Mouse (Mus musculus) lung, postnatal 0 days (tissue): ENCODE results near the gene Dctpp1. TPM values are rescaled to one million over a fixed set of nuclear protein-coding genes. Genes with fewer than 3 reads are reported as not detected.
A peak's percentile ranks its signal among the peaks of the same experiment; 100 is the strongest.

Source experiments
- ATAC-seq: fragments of 200-750 bp; cut with Nextera tagmentation; 2 replicates; pipeline ENCODE4 v1.8.0; 2017; ENCODE audit warnings: moderate library complexity
- DNase-seq: peaks from one replicate; pipeline ENCODE4 v3.0.0-alpha.2; 2016; ENCODE audit warnings: low spot score
- H3K27ac ChIP-seq: fragments of 300-500 bp; sonication (generic); 2 replicates; pipeline ENCODE4 v1.5.1; 2014; ENCODE audit warnings: antibody characterized with exemption, mild to moderate bottlenecking, low read length, mixed read lengths
- H3K27me3 ChIP-seq: fragments of 300-500 bp; sonication (generic); replicated peaks from 2 replicates; pipeline ENCODE4 v1.6.1; 2014; ENCODE audit warnings: low read length, mixed read lengths; ENCODE audit not compliant: insufficient read depth
- H3K36me3 ChIP-seq: fragments of 300-500 bp; sonication (generic); 2 replicates; pipeline ENCODE4 v1.6.1; 2014; ENCODE audit warnings: low read length, mixed read lengths; ENCODE audit not compliant: insufficient read depth
- H3K4me1 ChIP-seq: fragments of 300-500 bp; sonication (generic); 2 replicates; pipeline ENCODE4 v1.6.1; 2014; ENCODE audit warnings: antibody characterized with exemption, low read depth, low read length, mixed read lengths; ENCODE audit not compliant: insufficient read depth
- H3K4me2 ChIP-seq: fragments of 300-500 bp; sonication (generic); replicated peaks from 2 replicates; pipeline ENCODE4 v1.6.1; 2014; ENCODE audit warnings: low read depth, mild to moderate bottlenecking, low read length, moderate library complexity, mixed read lengths
- H3K4me3 ChIP-seq: fragments of 300-500 bp; sonication (generic); 2 replicates; pipeline ENCODE4 v1.5.1; 2014; ENCODE audit warnings: low read depth, low read length
- H3K9ac ChIP-seq: fragments of 300-500 bp; sonication (generic); replicated peaks from 2 replicates; pipeline ENCODE4 v1.6.1; 2014; ENCODE audit warnings: low read depth, mild to moderate bottlenecking
- H3K9me3 ChIP-seq: fragments of 300-500 bp; sonication (generic); 2 replicates; pipeline ENCODE4 v1.6.1; 2016; ENCODE audit warnings: low read length, mixed read lengths
- CTCF ChIP-seq: IDR thresholded peaks from 2 replicates; pipeline ENCODE4 v1.5.1; 2016; ENCODE audit warnings: antibody characterized with exemption, mild to moderate bottlenecking
- EP300 ChIP-seq: IDR thresholded peaks from 2 replicates; pipeline ENCODE4 v1.6.1; 2016; ENCODE audit warnings: antibody characterized with exemption, mild to moderate bottlenecking, control low read depth
- WGBS: fragments of 180-500 bp; shearing (Covaris S2); extraction: QIAGEN DNeasy Blood & Tissue Kit; methylation state at CpG from one replicate; pipeline ENCODE4 v1.1.7; 2014; 5-methylcytosine and 5-hydroxymethylcytosine counted together
- polyA plus RNA-seq: library from polyadenylated mRNA; unstranded; fragments of >200 nt; fragmentation: Nextera tagmentation; extraction: Ambion mirVana; gene quantifications from 2 replicates; pipeline ENCODE4 v1.2.1, GENCODE M21; 2015

Gene Dctpp1
- polyA plus RNA-seq, 1 experiment from 2014 or later = 36.4 TPM

DNA sequence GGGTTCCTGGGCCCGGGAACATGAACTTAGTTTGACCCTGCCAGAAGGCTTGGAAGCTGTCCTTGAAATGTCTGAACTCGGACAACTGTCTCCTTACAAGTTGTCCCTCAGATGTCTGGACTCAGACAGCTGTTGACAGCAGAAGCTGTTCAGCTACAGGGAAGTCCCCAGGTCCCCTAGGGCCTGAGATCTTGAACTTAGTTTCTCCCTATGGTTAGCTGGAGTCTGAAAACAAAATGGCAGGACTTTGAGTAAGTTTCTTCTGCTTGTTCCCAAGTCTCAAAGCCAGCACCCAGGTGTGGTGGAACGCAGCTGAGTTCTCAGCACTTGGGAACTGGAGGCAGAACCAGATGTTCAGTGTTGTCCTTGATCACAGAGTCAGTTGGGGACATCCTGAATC is 19.6 kb upstream of the Dctpp1 start:
- Histone ChIP-seq H3K27me3 (no peaks in the 10 kb centered on the region), H3K4me3 (no peak overlapping the region), H3K4me1 (no peaks in the 10 kb centered on the region), H3K4me2 (no peak overlapping the region), H3K36me3 (no peaks in the 10 kb centered on the region), H3K9me3 (no peaks in the 10 kb centered on the region), H3K27ac (no peak overlapping the region), H3K9ac (no peak overlapping the region)
- no peak for TF ChIP-seq CTCF
- TF ChIP-seq EP300 = no peak
- no peak for DNase-seq
- no peak for ATAC-seq
- 47% methylated on average over 3 of the region's 3 CpGs for WGBS

DNA sequence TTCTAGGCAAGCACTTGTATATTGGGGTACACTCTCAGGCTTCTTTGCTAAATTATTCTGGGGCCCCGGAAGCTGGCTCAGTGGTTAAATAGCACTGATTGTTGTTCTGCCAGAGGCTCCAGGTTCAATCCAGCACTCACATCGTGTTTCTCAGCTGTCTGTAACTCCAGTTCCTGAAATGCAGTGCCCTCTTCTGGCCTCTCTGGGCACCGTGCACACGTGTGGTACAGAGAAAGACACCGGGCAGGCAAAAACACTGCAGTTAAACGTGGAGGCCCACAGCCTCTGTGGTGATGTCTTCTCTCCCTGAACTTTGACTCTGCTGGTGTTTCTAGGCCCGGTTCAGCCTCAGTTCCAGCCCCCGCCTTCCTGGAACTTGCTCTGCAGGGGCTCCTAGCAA is 17.8 kb upstream of the Dctpp1 start:
- Histone ChIP-seq H3K4me1 (no peaks in the 10 kb centered on the region; the same call in 1 of the 2 replicates), H3K27me3 (no peaks in the 10 kb centered on the region), H3K9me3 (no peaks in the 10 kb centered on the region), H3K4me3 (no peak overlapping the region), H3K4me2 (no peak overlapping the region), H3K36me3 (no peaks in the 10 kb centered on the region), H3K27ac (no peak overlapping the region), H3K9ac (no peak overlapping the region)
- 22% methylated on average over 8 of the region's 8 CpGs for WGBS
- peak; percentile 81 for DNase-seq
- TF ChIP-seq EP300 = no peak
- TF ChIP-seq CTCF = peak; percentile 80
- ATAC-seq = peak; percentile 33

DNA sequence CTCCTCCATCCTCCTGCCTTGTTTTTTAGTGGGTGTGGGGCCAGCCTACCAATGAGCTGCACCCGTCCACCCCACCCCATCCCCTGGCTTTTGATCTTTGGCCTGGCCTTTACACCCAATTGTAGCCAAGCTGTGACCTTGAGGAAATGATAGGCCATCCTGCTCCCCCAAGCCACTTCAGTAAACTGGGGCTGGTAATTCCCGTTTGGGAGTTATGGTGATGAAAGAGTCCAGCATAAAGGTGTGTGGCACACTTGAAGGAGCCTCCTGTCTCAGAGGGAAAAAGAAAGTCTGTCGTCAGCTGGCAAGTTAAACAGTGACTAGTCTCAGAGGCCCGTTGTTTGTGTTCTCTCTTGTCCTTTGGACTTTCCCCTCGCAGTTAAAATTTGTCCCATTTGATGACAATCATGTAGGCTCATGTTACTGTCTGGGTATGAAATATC is 16.0 kb upstream of the Dctpp1 start:
- no peaks in the 10 kb centered on the region for H3K9me3 ChIP-seq
- TF ChIP-seq EP300 (0 out of 2 replicates have a peak, but pooled peaks have one; percentile 13), CTCF (no peak)
- peak; percentile 18; the same call in 1 of the 2 replicates for ATAC-seq
- no peak overlapping the region for H3K9ac ChIP-seq
- H3K4me1 ChIP-seq = peaks cover 8% of the 10 kb centered on the region
- no peaks in the 10 kb centered on the region for H3K27me3 ChIP-seq
- WGBS = 43% methylated on average over 5 of the region's 5 CpGs
- no peaks in the 10 kb centered on the region for H3K36me3 ChIP-seq
- H3K4me2 ChIP-seq = no peak overlapping the region
- H3K27ac ChIP-seq = no peak overlapping the region
- H3K4me3 ChIP-seq = no peak overlapping the region
- peak; percentile 66 for DNase-seq

DNA sequence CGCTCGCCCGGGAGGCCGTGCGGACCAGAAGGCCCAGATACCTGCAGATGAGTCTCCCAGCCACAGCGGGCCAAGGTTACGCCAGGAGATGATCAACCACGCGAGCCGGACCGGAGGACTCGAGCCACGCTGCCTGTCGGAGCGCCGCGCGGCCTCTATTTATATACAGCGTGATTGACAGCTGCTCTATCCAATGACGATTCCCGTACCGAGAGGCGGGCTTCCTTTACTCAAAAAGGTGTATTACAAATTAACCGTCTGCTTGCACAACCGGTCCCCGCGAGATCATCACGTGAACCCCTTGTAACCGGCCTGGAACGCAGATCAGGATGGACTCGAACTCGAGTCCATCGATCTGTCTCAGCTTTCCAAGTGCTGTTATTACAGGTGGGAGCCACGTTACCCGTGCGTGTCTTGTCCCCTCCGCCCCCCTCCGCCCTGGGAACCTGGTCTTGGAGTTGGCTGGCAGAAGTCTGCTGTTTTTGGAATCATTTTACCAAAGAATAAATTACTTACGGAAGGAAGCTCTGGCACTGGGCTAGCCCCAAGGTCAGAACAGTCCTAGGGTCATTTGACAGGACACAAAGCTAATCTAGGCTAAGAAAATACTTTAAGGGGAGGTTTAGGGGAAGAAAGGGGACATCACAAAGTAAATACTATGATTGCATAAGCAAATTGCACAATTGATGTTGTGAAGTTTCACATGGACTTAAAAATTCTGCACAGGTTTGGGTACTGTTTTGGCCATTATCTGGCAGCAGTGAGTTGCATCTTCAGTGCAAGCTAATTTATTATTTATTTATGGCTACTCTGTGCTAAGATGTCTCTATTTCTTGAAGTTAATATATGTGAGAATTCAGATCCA is 13.6 kb upstream of the Dctpp1 start, which contains the start of gene Sephs2:
Gene Sephs2 (minus strand): TSS at position 131 of the 865 bp plus-strand sequence.
- Histone ChIP-seq H3K9ac (peak within 1 kb of the TSS; percentile 73), H3K9me3 (no peaks in the 10 kb centered on the region), H3K4me2 (peak within 1 kb of the TSS; percentile 73), H3K27me3 (no peaks in the 10 kb centered on the region), H3K27ac (peak within 1 kb of the TSS; percentile 89), H3K4me3 (peak within 1 kb of the TSS; percentile 70), H3K4me1 (peaks cover 8% of the 10 kb centered on the region), H3K36me3 (no peaks in the 10 kb centered on the region)
- DNase-seq (peak; percentile 95), ATAC-seq (peak; percentile 92)
- TF ChIP-seq CTCF (no peak), EP300 (no peak; the same call in 1 of the 2 replicates)
- WGBS = 1% methylated on average over 39 of the region's 39 CpGs

DNA sequence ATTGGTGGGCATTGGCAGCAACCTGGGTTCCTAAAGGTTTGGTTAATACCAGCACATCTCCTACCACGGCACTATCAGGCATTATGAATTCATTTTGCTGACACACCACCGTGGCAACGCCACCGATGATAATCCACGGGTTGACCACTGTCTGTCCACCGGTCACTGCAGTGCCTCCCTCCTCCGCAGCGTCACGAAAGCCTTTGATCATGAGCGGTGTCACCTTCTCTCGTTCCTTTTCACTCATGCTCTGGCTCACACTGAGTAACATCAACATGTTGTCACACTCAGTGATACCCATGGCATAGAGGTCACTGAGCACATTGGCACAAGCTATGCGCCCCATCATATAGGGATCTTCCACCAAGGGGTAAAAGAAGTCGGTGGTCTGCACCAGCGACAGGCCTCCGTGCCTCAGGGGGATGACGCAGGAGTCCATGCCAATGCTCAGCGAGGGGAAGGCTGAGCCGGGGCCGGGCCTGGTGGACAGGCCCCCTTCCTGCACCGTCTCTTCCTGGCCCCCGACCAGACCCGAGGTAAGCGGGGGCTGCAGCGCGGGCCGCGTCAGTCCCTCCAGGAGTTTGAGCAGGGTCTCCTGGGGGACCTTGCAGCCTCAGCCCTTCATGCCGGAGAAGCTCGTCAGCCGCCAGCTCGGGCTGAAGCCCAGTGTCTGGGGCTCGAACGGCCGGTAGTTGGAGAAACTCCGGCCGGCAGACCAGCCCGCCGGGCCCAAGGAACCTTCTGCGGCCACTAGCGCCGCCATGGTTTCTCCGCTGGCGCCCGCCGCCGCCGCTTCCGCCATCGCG is 12.8 kb upstream of the Dctpp1 start:
- H3K4me1 ChIP-seq = peaks cover 8% of the 10 kb centered on the region
- peak overlapping the region; percentile 89 for H3K27ac ChIP-seq
- H3K27me3 ChIP-seq = no peaks in the 10 kb centered on the region
- ATAC-seq (peak; percentile 57), DNase-seq (peak; percentile 33)
- H3K9me3 ChIP-seq = no peaks in the 10 kb centered on the region
- peak overlapping the region; percentile 73 for H3K9ac ChIP-seq
- H3K36me3 ChIP-seq = no peaks in the 10 kb centered on the region
- peak overlapping the region; percentile 70 for H3K4me3 ChIP-seq
- WGBS = 18% methylated on average over 32 of the region's 50 CpGs
- H3K4me2 ChIP-seq = peak overlapping the region; percentile 73
- no peak for TF ChIP-seq CTCF
- no peak for TF ChIP-seq EP300

DNA sequence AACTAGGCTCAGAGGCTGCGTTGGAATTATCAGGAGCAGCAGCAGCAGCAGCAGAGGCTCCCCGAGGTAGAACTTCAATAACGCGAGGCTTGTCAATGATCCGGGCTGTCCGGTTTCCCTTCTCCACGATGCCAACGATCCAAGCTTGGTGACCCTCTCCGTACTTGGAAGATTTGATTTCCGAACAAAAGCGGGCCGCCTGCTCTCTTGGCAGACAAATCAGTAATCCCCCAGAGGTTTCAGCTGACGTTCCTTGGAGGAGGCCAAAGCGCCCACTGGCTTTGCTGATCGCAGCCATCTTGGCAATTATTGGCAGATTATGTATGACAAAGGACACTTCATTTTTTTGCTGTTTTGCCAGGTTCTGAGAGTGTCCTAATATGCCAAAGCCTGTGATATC is 12.1 kb upstream of the Dctpp1 start:
- TF ChIP-seq CTCF (no peak), EP300 (no peak)
- DNase-seq (no peak), ATAC-seq (no peak)
- Histone ChIP-seq H3K27ac (no peak overlapping the region), H3K27me3 (no peaks in the 10 kb centered on the region), H3K9ac (0 out of 2 replicates have a peak overlapping the region, but pooled peaks have one; percentile 1), H3K4me2 (peak overlapping the region; percentile 73), H3K9me3 (no peaks in the 10 kb centered on the region), H3K4me3 (peak overlapping the region; percentile 70; the same call in 1 of the 2 replicates), H3K36me3 (no peaks in the 10 kb centered on the region), H3K4me1 (peaks cover 8% of the 10 kb centered on the region)
- 94% methylated on average over 15 of the region's 15 CpGs for WGBS
